ENCODE assay signal across 25 mouse cellular contexts in genomic region chr3:30150071-30150470, GRCm38 (mm10).
A peak's percentile ranks its signal among the peaks of the same experiment; 100 is the strongest.
DNase-seq lines count a peak whose midpoint lies in the region; ATAC-seq and TF ChIP-seq lines count a peak whose summit lies in the region.
"Had no signal": no experiment of that assay in that cellular context is flagged by ENCODE, and none has a peak within 500 bp of the region (broad histone marks: within the 10 kb centered on the region; RNA-seq: fewer than 3 reads in every experiment).

No protein-coding gene starts in this region.

- no peaks in the 10 kb centered on the region for H3K36me3 ChIP-seq in heart, embryonic 10.5 days
- no peaks in the 10 kb centered on the region for H3K36me3 ChIP-seq in lung, embryonic 14.5 days (ENCODE audit: insufficient read depth)
- H3K36me3 ChIP-seq in limb, embryonic 12.5 days: no peaks in the 10 kb centered on the region
- no peaks in the 10 kb centered on the region for H3K36me3 ChIP-seq in stomach, postnatal 0 days (ENCODE audit: control insufficient read depth, insufficient read depth, low read length)
- H3K36me3 ChIP-seq: embryonic facial prominence, embryonic 12.5 days; hindbrain, embryonic 13.5 days; midbrain, embryonic 12.5 days; neural tube, embryonic 12.5 days had no signal

- no peak overlapping the region for H3K4me2 ChIP-seq in lung, embryonic 14.5 days
- H3K4me2 ChIP-seq in limb, embryonic 12.5 days: no peak overlapping the region
- no peak overlapping the region for H3K4me2 ChIP-seq in stomach, postnatal 0 days (replicated peaks; ENCODE audit: low read depth)
- H3K4me2 ChIP-seq: embryonic facial prominence, embryonic 12.5 days; hindbrain, embryonic 13.5 days; midbrain, embryonic 12.5 days; neural tube, embryonic 12.5 days had no signal

- H3K27ac ChIP-seq in heart, embryonic 10.5 days: 0 out of 2 replicates have a peak overlapping the region, but pooled peaks have one; percentile 16
- H3K27ac ChIP-seq in lung, embryonic 14.5 days (ENCODE audit: low read depth): 0 out of 2 replicates have a peak overlapping the region, but pooled peaks have one; percentile 6
- H3K27ac ChIP-seq in limb, embryonic 12.5 days: peak overlapping the region; percentile 81
- peak overlapping the region; percentile 24; the same call in 1 of the 2 replicates for H3K27ac ChIP-seq in stomach, postnatal 0 days (replicated peaks)
- H3K27ac ChIP-seq: embryonic facial prominence, embryonic 12.5 days; hindbrain, embryonic 13.5 days; liver, embryonic 14.5 days; midbrain, embryonic 12.5 days; neural tube, embryonic 12.5 days had no signal

- H3K4me1 ChIP-seq in heart, embryonic 10.5 days: peaks cover 18% of the 10 kb centered on the region
- peaks cover 5% of the 10 kb centered on the region; the same call in 1 of the 2 replicates for H3K4me1 ChIP-seq in lung, embryonic 14.5 days (ENCODE audit: insufficient read depth)
- H3K4me1 ChIP-seq in limb, embryonic 12.5 days (replicated peaks): peaks cover 54% of the 10 kb centered on the region
- no peaks in the 10 kb centered on the region for H3K4me1 ChIP-seq in stomach, postnatal 0 days (replicated peaks; ENCODE audit: control insufficient read depth, insufficient read depth)

- no peak for TF ChIP-seq CTCF in lung, embryonic 14.5 days (IDR thresholded peaks at IDR 0.05; ENCODE audit: low read depth)
- no peak for TF ChIP-seq CTCF in stomach, postnatal 0 days (IDR thresholded peaks at IDR 0.05; ENCODE audit: low read depth)

- WGBS in heart, embryonic 10.5 days: 86% methylated on average over 4 of the region's 4 CpGs
- 82% methylated on average over 4 of the region's 4 CpGs for WGBS in lung, embryonic 14.5 days
- 83% methylated on average over 4 of the region's 4 CpGs for WGBS in limb, embryonic 12.5 days
- WGBS in stomach, postnatal 0 days: 84% methylated on average over 4 of the region's 4 CpGs

- no peaks in the 10 kb centered on the region for H3K27me3 ChIP-seq in heart, embryonic 10.5 days (ENCODE audit: insufficient read depth, poor library complexity, severe bottlenecking)
- no peaks in the 10 kb centered on the region for H3K27me3 ChIP-seq in lung, embryonic 14.5 days (ENCODE audit: insufficient read depth, low read length)
- H3K27me3 ChIP-seq in limb, embryonic 12.5 days: no peaks in the 10 kb centered on the region
- H3K27me3 ChIP-seq in stomach, postnatal 0 days (ENCODE audit: control insufficient read depth, insufficient read depth, low read length): no peaks in the 10 kb centered on the region
- H3K27me3 ChIP-seq: CH12.LX; embryonic facial prominence, embryonic 12.5 days; midbrain, embryonic 12.5 days had no signal

- no peak overlapping the region for H3K9ac ChIP-seq in lung, embryonic 14.5 days
- H3K9ac ChIP-seq in limb, embryonic 12.5 days (replicated peaks): no peak overlapping the region
- H3K9ac ChIP-seq in stomach, postnatal 0 days (ENCODE audit: low read length): no peak overlapping the region
- H3K9ac ChIP-seq: embryonic facial prominence, embryonic 12.5 days; hindbrain, embryonic 13.5 days; liver, embryonic 14.5 days; midbrain, embryonic 12.5 days; neural tube, embryonic 12.5 days had no signal

- no peak overlapping the region for H3K4me3 ChIP-seq in heart, embryonic 10.5 days
- no peak overlapping the region for H3K4me3 ChIP-seq in lung, embryonic 14.5 days (ENCODE audit: low read depth, low read length)
- H3K4me3 ChIP-seq in limb, embryonic 12.5 days (replicated peaks): no peak overlapping the region
- H3K4me3 ChIP-seq in stomach, postnatal 0 days (ENCODE audit: low read depth, low read length): no peak overlapping the region
- H3K4me3 ChIP-seq: embryonic facial prominence, embryonic 12.5 days; hindbrain, embryonic 13.5 days; midbrain, embryonic 12.5 days; myocyte; neural tube, embryonic 12.5 days had no signal

- no peak for TF ChIP-seq EP300 in stomach, postnatal 0 days (optimal IDR thresholded peaks at IDR 0.05)

- no peak for ATAC-seq in lung, embryonic 14.5 days (ENCODE audit: insufficient read depth)
- ATAC-seq in limb, embryonic 12.5 days (ENCODE audit: insufficient number of reproducible peaks, insufficient read depth, low FRiP score, low TSS enrichment, low read depth): no peak
- ATAC-seq in stomach, postnatal 0 days (ENCODE audit: low FRiP score, low TSS enrichment): no peak
- ATAC-seq: forebrain, embryonic 16.5 days; intestine, postnatal 0 days had no signal

- intact Hi-C loops in heart, postnatal 14 days (cut with DNase I): no loop called here

- DNase-seq in heart, embryonic 10.5 days (ENCODE audit: low spot score): no peak
- no peak for DNase-seq in heart, postnatal 4 days
- DNase-seq in lung, embryonic 14.5 days: no peak
- no peak for DNase-seq in lung, postnatal 36 days
- DNase-seq in stomach, postnatal 0 days (ENCODE audit: low spot score): no peak
- DNase-seq in gastrocnemius, adult 18-20 months (ENCODE audit: low spot score): no peak
- no peak for DNase-seq in heart, postnatal 14 days
- DNase-seq: adrenal gland, postnatal 10 days; cerebellum, adult 9-10 months; cerebellum, postnatal 36 days; kidney, postnatal 10 days; liver; lung, adult 2 months; lung, postnatal 14 days; thymus, postnatal 14 days had no signal

- no peaks in the 10 kb centered on the region for H3K9me3 ChIP-seq in heart, embryonic 10.5 days
- no peaks in the 10 kb centered on the region for H3K9me3 ChIP-seq in lung, embryonic 14.5 days (ENCODE audit: low read depth, low read length)
- no peaks in the 10 kb centered on the region for H3K9me3 ChIP-seq in limb, embryonic 12.5 days
- no peaks in the 10 kb centered on the region for H3K9me3 ChIP-seq in stomach, postnatal 0 days (ENCODE audit: control insufficient read depth, low read length)
- H3K9me3 ChIP-seq: embryonic facial prominence, embryonic 12.5 days; hindbrain, embryonic 13.5 days; midbrain, embryonic 12.5 days; neural tube, embryonic 12.5 days had no signal

Comparison
In these comparisons a context has a peak if more than half of its experiments do, and no peak if none do; other contexts are left out.
1. H3K27ac ChIP-seq: peak in every context shown above with its lines; median percentile 81 in limb, embryonic 12.5 days; 24 in stomach, postnatal 0 days; 16 in heart, embryonic 10.5 days; 6 in lung, embryonic 14.5 days.